Mouse (Mus musculus) layer of hippocampus, postnatal 10 days (tissue): Measurements from ENCODE around the gene Raly. TPM values are rescaled to one million over a fixed set of nuclear protein-coding genes. Genes with fewer than 3 reads are reported as not detected.

Source experiments
- total RNA-seq, 2 experiments: library from RNA; stranded (reverse); gene quantifications; 2 replicates each; pipeline ENCODE4 v1.2.3; 2021

The Raly gene
- total RNA-seq, 2 experiments from 2014 or later: 85.2 to 101 TPM

Other genes starting within 250 kb of the Raly start
- gene 1700003F12Rik, start 244.0 kb upstream of the Raly start, total RNA-seq: 1 to 10 TPM in 1 of 2 experiments, under 1 TPM in 1; 0.67 to 2.0 TPM
- gene Actl10, start 239.3 kb upstream of the Raly start, total RNA-seq: not detected
- 10 to 100 TPM; 29.8 to 33.0 TPM for gene Necab3, start 232.2 kb upstream of the Raly start, total RNA-seq
- 10 to 100 TPM in 1 of 2 experiments, 1 to 10 TPM in 1; 8.8 to 10.5 TPM for gene E2f1, start 221.2 kb upstream of the Raly start, total RNA-seq
- gene Pxmp4, start 187.4 kb upstream of the Raly start, total RNA-seq: 10 to 100 TPM; 14.3 to 15.7 TPM
- 10 to 100 TPM in 1 of 2 experiments, 1 to 10 TPM in 1; 9.8 to 12.2 TPM for gene Zfp341, start 177.8 kb upstream of the Raly start, total RNA-seq
- gene 4930519P11Rik, start 177.7 kb upstream of the Raly start, total RNA-seq: under 1 TPM in 1 of 2 experiments, not detected in 1; 0.76 TPM
- gene Chmp4b, start 139.4 kb upstream of the Raly start, total RNA-seq: 100 to 1,000 TPM; 209 to 213 TPM
- gene Gm14214, start 21.1 kb upstream of the Raly start, total RNA-seq: not detected
- under 1 TPM in 1 of 2 experiments, not detected in 1; 0.76 TPM for gene a, start 306 bp downstream of the Raly start, total RNA-seq
- 10 to 100 TPM; 81.3 to 86.1 TPM for gene Eif2s2, start 101.8 kb downstream of the Raly start, total RNA-seq
- gene Gm14226, start 227.2 kb downstream of the Raly start, total RNA-seq: under 1 TPM; 0.22 to 0.25 TPM